Mouse (Mus musculus): Measurements from ENCODE around the gene Fat3. TPM values are rescaled to one million over a fixed set of nuclear protein-coding genes. Genes with fewer than 3 reads are reported as not detected.

Fat3 gene
- polyA plus RNA-seq, 1 experiment from 2014 or later, result 0.20 TPM

- Histone ChIP-seq H3K27ac (ENCODE audit: low read depth, low read length) (no peak overlapping the region), H3K27me3 (replicated peaks; ENCODE audit: control insufficient read depth, insufficient read depth, low read length) (no peaks in the 10 kb centered on the region), H3K4me2 (replicated peaks; ENCODE audit: low read depth) (no peak overlapping the region), H3K9ac (ENCODE audit: low read depth, low read length) (no peak overlapping the region), H3K4me1 (replicated peaks; ENCODE audit: control insufficient read depth, insufficient read depth, low read length) (no peaks in the 10 kb centered on the region), H3K36me3 (ENCODE audit: control insufficient read depth, insufficient read depth) (no peaks in the 10 kb centered on the region), H3K4me3 (ENCODE audit: low read depth, low read length) (no peak overlapping the region), H3K9me3 (ENCODE audit: control insufficient read depth) (no peaks in the 10 kb centered on the region)
- WGBS, result 72% methylated on average over 4 of the region's 4 CpGs
- no peak for TF ChIP-seq CTCF (IDR thresholded peaks at IDR 0.05; ENCODE audit: low read depth)
- ATAC-seq, result no peak
Measured at GRCm38 (mm10) chr9:16231575-16231974, 269.5 kb downstream of the Fat3 start.

GRCm38 (mm10) chr9:16228919-16229318 is 272.2 kb downstream of the Fat3 start:
- no peak for ATAC-seq
- H3K27ac ChIP-seq (ENCODE audit: low read depth, low read length), result no peak overlapping the region
- no peak for TF ChIP-seq CTCF (IDR thresholded peaks at IDR 0.05; ENCODE audit: low read depth)
- H3K36me3 ChIP-seq (ENCODE audit: control insufficient read depth, insufficient read depth), result no peaks in the 10 kb centered on the region
- WGBS, result 77% methylated on average over 5 of the region's 5 CpGs
- H3K4me2 ChIP-seq (replicated peaks; ENCODE audit: low read depth), result no peak overlapping the region
- H3K9ac ChIP-seq (ENCODE audit: low read depth, low read length), result no peak overlapping the region
- H3K4me1 ChIP-seq (replicated peaks; ENCODE audit: control insufficient read depth, insufficient read depth, low read length), result no peaks in the 10 kb centered on the region
- H3K4me3 ChIP-seq (ENCODE audit: low read depth, low read length), result no peak overlapping the region
- no peaks in the 10 kb centered on the region for H3K27me3 ChIP-seq (replicated peaks; ENCODE audit: control insufficient read depth, insufficient read depth, low read length)
- H3K9me3 ChIP-seq (ENCODE audit: control insufficient read depth), result no peaks in the 10 kb centered on the region

GRCm38 (mm10) chr9:16227398-16227797 is 273.7 kb downstream of the Fat3 start:
- ATAC-seq, result no peak
- no peak overlapping the region for H3K4me3 ChIP-seq (ENCODE audit: low read depth, low read length)
- 81% methylated on average over 2 of the region's 2 CpGs for WGBS
- no peaks in the 10 kb centered on the region for H3K36me3 ChIP-seq (ENCODE audit: control insufficient read depth, insufficient read depth)
- H3K4me2 ChIP-seq (replicated peaks; ENCODE audit: low read depth), result no peak overlapping the region
- H3K27ac ChIP-seq (ENCODE audit: low read depth, low read length), result no peak overlapping the region
- no peaks in the 10 kb centered on the region for H3K9me3 ChIP-seq (ENCODE audit: control insufficient read depth)
- no peaks in the 10 kb centered on the region for H3K4me1 ChIP-seq (replicated peaks; ENCODE audit: control insufficient read depth, insufficient read depth, low read length)
- no peak for TF ChIP-seq CTCF (IDR thresholded peaks at IDR 0.05; ENCODE audit: low read depth)
- no peak overlapping the region for H3K9ac ChIP-seq (ENCODE audit: low read depth, low read length)
- no peaks in the 10 kb centered on the region for H3K27me3 ChIP-seq (replicated peaks; ENCODE audit: control insufficient read depth, insufficient read depth, low read length)

- no peak for ATAC-seq
- H3K36me3 ChIP-seq (ENCODE audit: control insufficient read depth, insufficient read depth), result no peaks in the 10 kb centered on the region
- no peak overlapping the region for H3K27ac ChIP-seq (ENCODE audit: low read depth, low read length)
- H3K4me3 ChIP-seq (ENCODE audit: low read depth, low read length), result no peak overlapping the region
- no peak for TF ChIP-seq CTCF (IDR thresholded peaks at IDR 0.05; ENCODE audit: low read depth)
- H3K9me3 ChIP-seq (ENCODE audit: control insufficient read depth), result no peaks in the 10 kb centered on the region
- no peak overlapping the region for H3K9ac ChIP-seq (ENCODE audit: low read depth, low read length)
- no peaks in the 10 kb centered on the region for H3K4me1 ChIP-seq (replicated peaks; ENCODE audit: control insufficient read depth, insufficient read depth, low read length)
- H3K27me3 ChIP-seq (replicated peaks; ENCODE audit: control insufficient read depth, insufficient read depth, low read length), result no peaks in the 10 kb centered on the region
- H3K4me2 ChIP-seq (replicated peaks; ENCODE audit: low read depth), result no peak overlapping the region
Measured at GRCm38 (mm10) chr9:16226545-16226944, 274.5 kb downstream of the Fat3 start.

GRCm38 (mm10) chr9:16221885-16222284 is 279.2 kb downstream of the Fat3 start:
- Histone ChIP-seq H3K27ac (ENCODE audit: low read depth, low read length) (no peak overlapping the region), H3K27me3 (replicated peaks; ENCODE audit: control insufficient read depth, insufficient read depth, low read length) (no peaks in the 10 kb centered on the region), H3K9me3 (ENCODE audit: control insufficient read depth) (no peaks in the 10 kb centered on the region), H3K4me1 (replicated peaks; ENCODE audit: control insufficient read depth, insufficient read depth, low read length) (no peaks in the 10 kb centered on the region), H3K4me3 (ENCODE audit: low read depth, low read length) (no peak overlapping the region), H3K4me2 (replicated peaks; ENCODE audit: low read depth) (no peak overlapping the region), H3K36me3 (ENCODE audit: control insufficient read depth, insufficient read depth) (no peaks in the 10 kb centered on the region), H3K9ac (ENCODE audit: low read depth, low read length) (no peak overlapping the region)
- WGBS, result 75% methylated on average over 5 of the region's 5 CpGs
- no peak for ATAC-seq
- no peak for TF ChIP-seq CTCF (IDR thresholded peaks at IDR 0.05; ENCODE audit: low read depth)

- no peaks in the 10 kb centered on the region for H3K4me1 ChIP-seq (replicated peaks; ENCODE audit: control insufficient read depth, insufficient read depth, low read length)
- no peaks in the 10 kb centered on the region for H3K9me3 ChIP-seq (ENCODE audit: control insufficient read depth)
- no peak overlapping the region for H3K4me2 ChIP-seq (replicated peaks; ENCODE audit: low read depth)
- no peaks in the 10 kb centered on the region for H3K36me3 ChIP-seq (ENCODE audit: control insufficient read depth, insufficient read depth)
- ATAC-seq, result no peak
- no peak for TF ChIP-seq CTCF (IDR thresholded peaks at IDR 0.05; ENCODE audit: low read depth)
- H3K4me3 ChIP-seq (ENCODE audit: low read depth, low read length), result no peak overlapping the region
- no peak overlapping the region for H3K9ac ChIP-seq (ENCODE audit: low read depth, low read length)
- no peak overlapping the region for H3K27ac ChIP-seq (ENCODE audit: low read depth, low read length)
- 61% methylated on average over 6 of the region's 6 CpGs for WGBS
- no peaks in the 10 kb centered on the region for H3K27me3 ChIP-seq (replicated peaks; ENCODE audit: control insufficient read depth, insufficient read depth, low read length)
Measured at GRCm38 (mm10) chr9:16216235-16216634, 284.9 kb downstream of the Fat3 start.
